Mouse (Mus musculus) kidney, embryonic 15.5 days (tissue): ENCODE results near the gene Smg7. TPM values are rescaled to one million over a fixed set of nuclear protein-coding genes. Genes with fewer than 3 reads are reported as not detected.

ENCODE experiments used
- ATAC-seq: fragments of 200-750 bp; cut with Nextera tagmentation; replicated peaks from 2 replicates; pipeline ENCODE4 v1.8.0; 2017; ENCODE audit warnings: moderate TSS enrichment; ENCODE audit not compliant: low FRiP score
- H3K27ac ChIP-seq: fragments of 300-500 bp; sonication (generic); 2 replicates; pipeline ENCODE4 v1.5.1; 2015; ENCODE audit warnings: mild to moderate bottlenecking, inconsistent platforms
- H3K27me3 ChIP-seq: fragments of 300-500 bp; sonication (generic); 2 replicates; pipeline ENCODE4 v1.6.1; 2015; ENCODE audit warnings: inconsistent platforms
- H3K36me3 ChIP-seq: fragments of 300-500 bp; sonication (generic); 2 replicates; pipeline ENCODE4 v1.6.1; 2015; ENCODE audit warnings: inconsistent platforms
- H3K4me1 ChIP-seq: fragments of 300-500 bp; sonication (generic); 2 replicates; pipeline ENCODE4 v1.6.1; 2015; ENCODE audit warnings: inconsistent platforms
- H3K4me2 ChIP-seq: fragments of 300-500 bp; sonication (generic); 2 replicates; pipeline ENCODE4 v1.6.1; 2015; ENCODE audit warnings: moderate library complexity, mild to moderate bottlenecking, inconsistent platforms
- H3K4me3 ChIP-seq: fragments of 300-500 bp; sonication (generic); replicated peaks from 2 replicates; pipeline ENCODE4 v1.5.1; 2015; ENCODE audit warnings: mild to moderate bottlenecking, inconsistent platforms
- H3K9ac ChIP-seq: fragments of 300-500 bp; sonication (generic); 2 replicates; pipeline ENCODE4 v1.6.1; 2015; ENCODE audit warnings: mild to moderate bottlenecking, inconsistent platforms
- H3K9me3 ChIP-seq: fragments of 300-500 bp; sonication (generic); replicated peaks from 2 replicates; pipeline ENCODE4 v1.6.1; 2016; ENCODE audit warnings: inconsistent platforms
- WGBS: fragments of 180-500 bp; shearing (Covaris S2); methylation state at CpG from one replicate; pipeline ENCODE4 v1.1.7; 2015; ENCODE audit warnings: mixed read lengths; 5-methylcytosine and 5-hydroxymethylcytosine counted together
- polyA plus RNA-seq: library from polyadenylated mRNA; unstranded; fragments of >200 nt; fragmentation: Nextera tagmentation; extraction: Ambion mirVana; gene quantifications from 2 replicates; pipeline ENCODE4 v1.2.1, GENCODE M21; 2015

Gene Smg7
- polyA plus RNA-seq = 31.5 and 32.8 TPM in 2 replicates

- H3K4me1 ChIP-seq = peaks cover 24% of the 10 kb centered on the region
- peak within 1 kb of the TSS; percentile 98 for H3K4me3 ChIP-seq
- H3K9ac ChIP-seq = peak within 1 kb of the TSS; percentile 97
- H3K4me2 ChIP-seq = peak within 1 kb of the TSS; percentile 99
- WGBS = under 1% methylated on average over 82 of the region's 93 CpGs
- H3K36me3 ChIP-seq = no peaks in the 10 kb centered on the region
- H3K27me3 ChIP-seq = no peaks in the 10 kb centered on the region
- peak; percentile 60 for ATAC-seq
- H3K27ac ChIP-seq = peak within 1 kb of the TSS; percentile 100
- no peaks in the 10 kb centered on the region for H3K9me3 ChIP-seq
These were observed at the start of gene Smg7 for GRCm38 (mm10) chr1:152901765-152902664. Smg7 (minus strand) TSS chr1:152902646.

- no peaks in the 10 kb centered on the region for H3K36me3 ChIP-seq
- no peaks in the 10 kb centered on the region for H3K27me3 ChIP-seq
- ATAC-seq = no peak
- H3K9ac ChIP-seq = no peak overlapping the region
- H3K4me1 ChIP-seq = no peaks in the 10 kb centered on the region
- no peaks in the 10 kb centered on the region for H3K9me3 ChIP-seq
- no peak overlapping the region for H3K27ac ChIP-seq
- WGBS = 57% methylated on average over 4 of the region's 4 CpGs
- H3K4me2 ChIP-seq = no peak overlapping the region
- H3K4me3 ChIP-seq = no peak overlapping the region
These were observed 40.5 kb upstream of the Smg7 start for GRCm38 (mm10) chr1:152942977-152943376.

- Histone ChIP-seq H3K9ac (no peak overlapping the region), H3K4me1 (peaks cover 7% of the 10 kb centered on the region; the same call in 1 of the 2 replicates), H3K27ac (no peak overlapping the region), H3K36me3 (no peaks in the 10 kb centered on the region), H3K27me3 (no peaks in the 10 kb centered on the region), H3K4me3 (no peak overlapping the region), H3K9me3 (no peaks in the 10 kb centered on the region), H3K4me2 (no peak overlapping the region)
- WGBS = 90% methylated on average over 5 of the region's 5 CpGs
- no peak for ATAC-seq
These were observed 33.9 kb upstream of the Smg7 start for GRCm38 (mm10) chr1:152936365-152936764.

- H3K9ac ChIP-seq = no peak overlapping the region
- no peaks in the 10 kb centered on the region for H3K27me3 ChIP-seq
- H3K9me3 ChIP-seq = no peaks in the 10 kb centered on the region
- no peak overlapping the region for H3K27ac ChIP-seq
- no peak overlapping the region for H3K4me2 ChIP-seq
- H3K4me3 ChIP-seq = no peak overlapping the region
- 60% methylated on average over 6 of the region's 6 CpGs for WGBS
- peaks cover 7% of the 10 kb centered on the region; the same call in 1 of the 2 replicates for H3K4me1 ChIP-seq
- no peaks in the 10 kb centered on the region for H3K36me3 ChIP-seq
- no peak for ATAC-seq
These were observed 33.0 kb upstream of the Smg7 start for GRCm38 (mm10) chr1:152935476-152935875.

- Histone ChIP-seq H3K36me3 (no peaks in the 10 kb centered on the region), H3K4me3 (no peak overlapping the region), H3K9me3 (no peaks in the 10 kb centered on the region), H3K4me1 (peaks cover 7% of the 10 kb centered on the region; the same call in 1 of the 2 replicates), H3K27me3 (no peaks in the 10 kb centered on the region), H3K4me2 (peak overlapping the region; percentile 24), H3K9ac (no peak overlapping the region), H3K27ac (no peak overlapping the region)
- ATAC-seq = peak; percentile 84
- 45% methylated on average over 11 of the region's 11 CpGs for WGBS
These were observed 31.5 kb upstream of the Smg7 start for GRCm38 (mm10) chr1:152933962-152934361.

- no peak overlapping the region for H3K9ac ChIP-seq
- no peak overlapping the region for H3K4me3 ChIP-seq
- no peak for ATAC-seq
- H3K4me1 ChIP-seq = no peaks in the 10 kb centered on the region
- no peaks in the 10 kb centered on the region for H3K27me3 ChIP-seq
- H3K9me3 ChIP-seq = no peaks in the 10 kb centered on the region
- H3K4me2 ChIP-seq = no peak overlapping the region
- no peak overlapping the region for H3K27ac ChIP-seq
- WGBS = 72% methylated on average over 3 of the region's 3 CpGs
- H3K36me3 ChIP-seq = no peaks in the 10 kb centered on the region
These were observed 19.3 kb upstream of the Smg7 start for GRCm38 (mm10) chr1:152921786-152922185.

GRCm38 (mm10) chr1:152917626-152918025 lies 15.2 kb upstream of the Smg7 start:
- H3K4me1 ChIP-seq = peaks cover 5% of the 10 kb centered on the region; the same call in 1 of the 2 replicates
- ATAC-seq = no peak
- WGBS = 73% methylated on average over 4 of the region's 4 CpGs
- H3K27ac ChIP-seq = no peak overlapping the region
- H3K9ac ChIP-seq = no peak overlapping the region
- H3K27me3 ChIP-seq = no peaks in the 10 kb centered on the region
- no peaks in the 10 kb centered on the region for H3K36me3 ChIP-seq
- H3K4me2 ChIP-seq = no peak overlapping the region
- no peaks in the 10 kb centered on the region for H3K9me3 ChIP-seq
- H3K4me3 ChIP-seq = no peak overlapping the region

GRCm38 (mm10) chr1:152916936-152917335 lies 14.5 kb upstream of the Smg7 start:
- 80% methylated on average over 5 of the region's 5 CpGs for WGBS
- ATAC-seq = no peak

GRCm38 (mm10) chr1:152915766-152916165 lies 13.3 kb upstream of the Smg7 start:
- no peak overlapping the region for H3K27ac ChIP-seq
- H3K27me3 ChIP-seq = no peaks in the 10 kb centered on the region
- no peaks in the 10 kb centered on the region for H3K9me3 ChIP-seq
- no peak overlapping the region for H3K4me3 ChIP-seq
- no peaks in the 10 kb centered on the region for H3K36me3 ChIP-seq
- peaks cover 5% of the 10 kb centered on the region; the same call in 1 of the 2 replicates for H3K4me1 ChIP-seq
- ATAC-seq = no peak
- no peak overlapping the region for H3K4me2 ChIP-seq
- H3K9ac ChIP-seq = no peak overlapping the region
- WGBS = 33% methylated on average over 5 of the region's 5 CpGs

More at GRCm38 (mm10) chr1:152916936-152917335, 14.5 kb upstream of the Smg7 start:
- Histone ChIP-seq H3K27me3 (no peaks in the 10 kb centered on the region), H3K4me3 (no peak overlapping the region), H3K4me1 (peaks cover 5% of the 10 kb centered on the region; the same call in 1 of the 2 replicates), H3K36me3 (no peaks in the 10 kb centered on the region), H3K27ac (no peak overlapping the region), H3K4me2 (no peak overlapping the region), H3K9me3 (no peaks in the 10 kb centered on the region), H3K9ac (no peak overlapping the region)

- Histone ChIP-seq H3K27ac (no peak overlapping the region), H3K36me3 (no peaks in the 10 kb centered on the region), H3K4me2 (no peak overlapping the region), H3K27me3 (no peaks in the 10 kb centered on the region), H3K9ac (no peak overlapping the region), H3K4me3 (no peak overlapping the region), H3K4me1 (peaks cover 5% of the 10 kb centered on the region; the same call in 1 of the 2 replicates), H3K9me3 (no peaks in the 10 kb centered on the region)
- WGBS = 66% methylated on average over 6 of the region's 6 CpGs
- ATAC-seq = no peak
These were observed 11.3 kb upstream of the Smg7 start for GRCm38 (mm10) chr1:152913483-152914460.

- peaks cover 24% of the 10 kb centered on the region for H3K4me1 ChIP-seq
- peak overlapping the region; percentile 99 for H3K4me2 ChIP-seq
- H3K27ac ChIP-seq = no peak overlapping the region
- no peaks in the 10 kb centered on the region for H3K36me3 ChIP-seq
- H3K4me3 ChIP-seq = peak overlapping the region; percentile 39
- no peak overlapping the region for H3K9ac ChIP-seq
- H3K9me3 ChIP-seq = no peaks in the 10 kb centered on the region
- no peaks in the 10 kb centered on the region for H3K27me3 ChIP-seq
- under 1% methylated on average over 14 of the region's 14 CpGs for WGBS
- ATAC-seq = no peak; the same call in 1 of the 2 replicates
These were observed 2.0 kb upstream of the Smg7 start for GRCm38 (mm10) chr1:152904469-152904868.
